Mouse (Mus musculus) CD4-positive, CD25-positive, alpha-beta regulatory T cell, adult 2 months (primary cell): Measurements from ENCODE around the gene Cntn1.

ENCODE experiments used
- DNase-seq: peaks from one replicate; pipeline ENCODE4 v3.0.0-alpha.2; 2012; ENCODE audit warnings: low read depth, low spot score

Cntn1 gene

DNA sequence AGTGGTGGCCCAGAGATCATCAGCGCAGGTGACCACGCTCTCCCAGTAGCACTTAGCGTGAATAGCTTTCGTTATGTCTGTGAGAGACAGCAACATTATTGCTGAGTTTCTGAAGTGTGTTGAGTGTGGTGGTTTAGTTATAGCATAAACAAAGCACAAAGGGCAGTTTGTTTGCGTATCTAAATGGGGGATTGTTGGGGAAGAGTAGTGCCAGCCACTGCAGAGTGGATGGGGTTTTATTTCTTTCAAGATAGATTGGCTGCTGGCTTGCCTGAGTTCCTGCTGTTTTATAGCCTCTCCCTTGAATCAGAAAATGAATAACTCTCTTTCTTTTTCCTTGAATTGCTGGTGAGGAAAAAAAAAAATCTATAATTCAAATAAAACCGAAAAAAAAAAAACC is 86.1 kb downstream of the Cntn1 start:
- no peak for DNase-seq

GRCm38 (mm10) chr15:92141972-92142371 is 91.0 kb downstream of the Cntn1 start:
- DNase-seq: no peak

DNA sequence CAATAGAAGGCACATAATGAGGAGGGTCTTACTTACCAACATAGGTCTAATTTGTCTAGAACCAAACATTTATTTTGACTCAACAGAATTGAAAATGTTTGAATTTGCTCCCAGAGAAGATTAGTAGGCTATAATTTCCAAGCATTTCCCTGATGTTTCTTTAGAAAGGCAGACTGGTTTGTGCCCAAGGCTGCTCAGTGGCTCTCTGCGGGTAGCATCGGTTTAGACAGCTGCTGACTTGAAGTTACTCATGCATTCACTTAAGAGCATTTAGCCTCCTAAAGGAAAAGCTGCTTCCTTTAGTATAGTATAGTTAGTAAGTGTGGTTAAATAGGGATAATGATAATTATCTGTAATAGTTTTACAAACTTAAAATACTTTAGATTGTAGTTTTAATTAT is 104.0 kb downstream of the Cntn1 start:
- no peak for DNase-seq

- DNase-seq: no peak
Observed at GRCm38 (mm10) chr15:92160855-92161162, 109.8 kb downstream of the Cntn1 start.

- DNase-seq: no peak
Observed at GRCm38 (mm10) chr15:92161163-92162025, 110.4 kb downstream of the Cntn1 start.

- no peak for DNase-seq
Observed at GRCm38 (mm10) chr15:92162835-92163234, 111.9 kb downstream of the Cntn1 start.

DNA sequence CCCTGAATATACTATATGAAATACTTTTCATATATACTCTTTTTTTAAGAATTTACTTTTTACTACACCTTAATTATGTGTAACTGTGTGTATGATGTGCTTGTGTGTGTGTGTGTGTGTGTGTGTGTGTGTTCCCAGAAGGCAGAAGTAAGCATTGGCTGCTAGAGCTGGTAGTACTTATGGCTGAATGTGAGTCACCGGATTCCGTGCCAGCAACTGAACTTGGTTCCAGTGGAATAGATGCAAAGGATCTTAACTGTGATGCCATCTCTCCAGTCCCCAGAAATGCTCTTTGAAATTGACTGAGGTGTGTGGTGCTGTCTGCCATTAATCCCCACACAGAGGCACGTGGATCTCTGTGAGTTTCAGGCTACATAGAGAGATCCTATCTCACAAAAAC is 113.2 kb downstream of the Cntn1 start:
- DNase-seq: no peak

GRCm38 (mm10) chr15:92166266-92166665 is 115.3 kb downstream of the Cntn1 start:
- DNase-seq: no peak

- no peak for DNase-seq
Observed at GRCm38 (mm10) chr15:92175739-92176138, 124.8 kb downstream of the Cntn1 start.

GRCm38 (mm10) chr15:92177413-92177812 is 126.4 kb downstream of the Cntn1 start:
- no peak for DNase-seq

- no peak for DNase-seq
Observed at GRCm38 (mm10) chr15:92185484-92185883, 134.5 kb downstream of the Cntn1 start.

DNA sequence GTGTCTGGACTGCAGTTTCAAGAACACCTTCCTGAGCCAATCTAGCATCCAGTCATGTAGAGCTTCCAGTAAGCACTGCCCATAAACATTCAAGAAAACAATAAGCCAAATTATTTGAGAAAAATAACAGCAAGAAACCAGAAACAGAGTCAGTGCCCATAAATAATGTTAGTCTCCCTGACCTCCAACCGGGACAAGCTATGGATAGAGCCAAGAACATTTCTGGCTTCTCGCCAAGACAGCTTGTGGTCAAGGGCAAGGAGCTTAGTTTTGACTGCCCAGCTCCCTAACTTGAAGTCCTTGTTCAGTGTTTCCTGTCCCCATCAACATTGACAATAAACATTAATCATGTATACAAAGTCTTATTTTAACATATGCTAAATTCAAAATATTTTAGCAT is 139.0 kb downstream of the Cntn1 start:
- DNase-seq: no peak

GRCm38 (mm10) chr15:92200326-92200985 is 149.5 kb downstream of the Cntn1 start:
- DNase-seq: no peak

DNA sequence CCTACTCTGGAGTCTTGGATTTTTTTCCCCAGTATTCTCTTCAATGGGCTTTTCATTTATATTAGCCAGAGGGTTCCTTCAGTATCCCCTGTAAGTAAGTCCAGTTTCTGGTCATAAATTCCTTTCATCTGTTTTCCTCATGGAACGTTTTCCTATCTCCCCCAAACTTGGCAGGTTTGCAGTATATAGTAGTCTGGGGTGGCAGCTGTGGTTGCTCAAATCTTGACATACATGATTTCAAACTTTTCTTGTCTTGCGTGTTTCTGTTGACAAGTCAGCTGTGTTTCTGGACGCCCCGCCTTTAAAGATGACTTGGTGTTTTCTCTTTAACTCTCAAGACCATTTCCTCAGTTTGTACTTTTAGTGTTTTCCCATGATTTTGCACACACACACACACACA is 155.7 kb downstream of the Cntn1 start:
- DNase-seq: no peak

DNA sequence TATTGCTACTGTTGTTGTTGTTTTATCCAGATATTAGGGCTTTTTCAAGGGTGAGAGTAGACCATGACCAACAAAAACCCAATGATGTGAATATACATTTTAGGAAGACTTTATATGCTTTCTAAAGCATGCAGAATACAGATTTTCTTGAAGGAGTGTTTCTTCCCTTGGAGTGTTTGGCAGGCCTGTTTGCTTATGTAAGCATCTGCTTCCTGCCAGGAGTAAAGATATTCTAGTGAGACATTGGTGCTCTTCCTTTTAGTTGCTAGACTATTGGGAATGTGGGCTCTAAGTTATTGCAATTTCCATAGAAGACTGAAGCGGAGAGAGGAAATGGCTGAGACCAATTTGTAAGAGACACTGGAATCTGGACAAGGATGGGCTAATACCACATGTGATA is 158.8 kb downstream of the Cntn1 start:
- DNase-seq: no peak

- no peak for DNase-seq
Observed at GRCm38 (mm10) chr15:92210486-92211235, 159.7 kb downstream of the Cntn1 start.

DNA sequence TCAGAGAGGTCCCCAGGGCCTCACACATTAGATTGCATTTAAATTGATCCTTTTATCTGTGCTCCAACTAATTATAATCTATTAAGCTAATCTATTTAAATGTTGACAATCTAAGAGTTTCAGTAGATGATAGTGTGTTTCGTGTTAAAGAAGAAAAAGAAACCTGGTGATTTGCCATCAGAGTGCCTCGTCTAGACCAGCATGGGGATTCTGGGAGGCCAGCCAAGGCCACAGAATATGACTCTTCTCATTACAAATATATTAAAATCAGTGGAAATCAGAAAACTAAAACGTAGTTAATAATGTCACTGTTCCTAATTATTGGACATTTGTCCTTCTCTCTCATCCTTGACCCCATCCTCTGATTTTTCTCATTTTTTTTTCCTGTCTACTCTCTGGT is 164.9 kb downstream of the Cntn1 start:
- no peak for DNase-seq

- DNase-seq: no peak
Observed at GRCm38 (mm10) chr15:92221446-92221845, 170.5 kb downstream of the Cntn1 start.

DNA sequence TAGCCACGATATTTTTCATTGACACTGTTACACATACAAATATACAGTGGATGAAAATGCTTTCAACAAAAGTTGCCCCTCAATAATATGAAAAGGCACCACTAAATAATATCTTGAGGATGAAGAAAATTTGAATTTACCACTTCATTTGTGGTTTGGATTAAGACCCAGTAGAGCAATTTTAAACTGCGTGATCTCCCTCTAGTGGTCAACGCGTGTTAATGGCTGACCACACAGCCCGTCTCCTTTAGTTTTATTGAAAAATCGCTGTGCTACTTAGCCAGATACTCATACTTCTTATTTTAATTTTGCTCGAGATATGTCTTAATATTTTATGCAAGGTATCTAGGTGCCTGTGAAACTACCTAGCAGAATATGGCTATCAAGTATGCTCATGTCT is 180.4 kb downstream of the Cntn1 start:
- peak; percentile 8 for DNase-seq

DNA sequence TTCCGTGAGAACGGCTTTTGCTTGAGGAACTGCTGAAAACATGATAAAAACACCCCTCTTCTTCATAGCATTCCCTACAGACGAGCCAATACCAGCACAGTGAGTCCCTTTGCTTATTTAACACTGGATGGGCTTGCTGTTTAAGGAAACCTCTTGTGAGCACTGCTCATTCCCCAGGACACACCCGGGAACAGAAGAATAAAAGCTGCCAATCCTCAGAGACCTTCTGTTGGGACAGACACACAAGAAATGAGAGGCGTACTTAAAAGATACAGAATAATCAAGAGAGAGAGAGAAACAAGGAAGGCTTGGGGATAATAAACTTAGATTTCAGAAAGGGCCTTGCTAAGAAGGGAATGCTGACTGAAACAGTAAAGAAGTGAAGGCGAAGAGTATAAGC is 184.9 kb downstream of the Cntn1 start:
- DNase-seq: no peak

DNA sequence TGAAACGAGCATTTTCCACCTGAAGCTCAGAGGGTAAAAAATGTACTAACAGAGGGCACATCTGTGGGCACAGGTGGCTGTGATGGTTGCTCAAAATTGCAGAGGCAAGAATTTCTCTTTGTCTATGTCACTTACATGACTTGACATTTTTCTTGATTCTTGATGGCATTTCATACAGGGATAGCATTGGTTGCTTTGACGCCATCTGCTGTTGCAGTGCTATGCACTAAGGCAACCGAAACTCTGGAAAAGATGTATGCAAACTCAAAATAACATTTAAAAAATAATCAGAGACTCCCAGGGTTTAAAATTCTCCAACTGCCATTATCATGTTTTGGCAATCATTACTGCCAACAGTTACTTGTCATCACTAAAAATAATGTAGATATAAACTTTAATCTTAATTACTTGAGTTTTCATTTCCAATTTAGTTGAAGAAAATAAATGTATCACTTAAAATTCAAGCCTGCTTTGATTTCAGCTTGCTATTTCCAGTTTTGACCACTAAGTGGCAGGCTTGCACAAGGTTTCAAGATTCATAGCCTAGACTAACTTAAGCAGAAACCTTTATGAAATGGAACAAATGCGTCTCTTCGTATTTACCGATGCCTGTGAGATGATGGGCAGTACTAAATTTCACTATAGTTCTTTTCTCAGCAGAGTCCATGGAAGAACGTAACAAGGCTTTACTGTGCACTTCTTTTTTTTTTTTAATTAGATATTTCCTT is 214.2 kb downstream of the Cntn1 start:
- peak; percentile 50 for DNase-seq

GRCm38 (mm10) chr15:92268341-92268740 is 217.4 kb downstream of the Cntn1 start:
- no peak for DNase-seq
